Mouse (Mus musculus) stomach, postnatal 0 days (tissue): ENCODE results near the gene Sez6l. TPM values are rescaled to one million over a fixed set of nuclear protein-coding genes. Genes with fewer than 3 reads are reported as not detected.

ENCODE experiments used
- ATAC-seq: fragments of 200-750 bp; cut with Nextera tagmentation; 2 replicates; pipeline ENCODE4 v1.8.0; 2017; ENCODE audit not compliant: low FRiP score, low TSS enrichment
- DNase-seq: peaks from one replicate; pipeline ENCODE4 v3.0.0-alpha.2; 2016; ENCODE audit warnings: low spot score
- H3K27ac ChIP-seq: fragments of 300-500 bp; sonication (generic); replicated peaks from 2 replicates; pipeline ENCODE4 v1.5.1; 2014; ENCODE audit warnings: mild to moderate bottlenecking, control low read depth
- H3K27me3 ChIP-seq: fragments of 300-500 bp; sonication (generic); 2 replicates; pipeline ENCODE4 v1.6.1; 2014; ENCODE audit warnings: low read length; ENCODE audit not compliant: control insufficient read depth, insufficient read depth
- H3K36me3 ChIP-seq: fragments of 300-500 bp; sonication (generic); 2 replicates; pipeline ENCODE4 v1.6.1; 2014; ENCODE audit warnings: low read length, mixed read lengths; ENCODE audit not compliant: control insufficient read depth, insufficient read depth
- H3K4me1 ChIP-seq: fragments of 300-500 bp; sonication (generic); replicated peaks from 2 replicates; pipeline ENCODE4 v1.6.1; 2014; ENCODE audit warnings: antibody characterized with exemption; ENCODE audit not compliant: control insufficient read depth, insufficient read depth
- H3K4me2 ChIP-seq: fragments of 300-500 bp; sonication (generic); replicated peaks from 2 replicates; pipeline ENCODE4 v1.6.1; 2014; ENCODE audit warnings: low read depth, mild to moderate bottlenecking, control low read depth, moderate library complexity
- H3K4me3 ChIP-seq: fragments of 300-500 bp; sonication (generic); 2 replicates; pipeline ENCODE4 v1.5.1; 2014; ENCODE audit warnings: low read depth, low read length, control low read depth
- H3K9ac ChIP-seq: fragments of 300-500 bp; sonication (generic); 2 replicates; pipeline ENCODE4 v1.6.1; 2014; ENCODE audit warnings: mild to moderate bottlenecking, low read length, control low read depth, mixed read lengths
- H3K9me3 ChIP-seq: fragments of 300-500 bp; sonication (generic); 2 replicates; pipeline ENCODE4 v1.6.1; 2016; ENCODE audit warnings: low read length; ENCODE audit not compliant: control insufficient read depth
- CTCF ChIP-seq: IDR thresholded peaks from 2 replicates; pipeline ENCODE4 v1.5.1; 2016; ENCODE audit warnings: antibody characterized with exemption, low read depth, mild to moderate bottlenecking, moderate library complexity
- EP300 ChIP-seq: optimal IDR thresholded peaks from 2 replicates; pipeline ENCODE3; 2016; ENCODE audit warnings: antibody characterized with exemption
- WGBS: fragments of 180-500 bp; shearing (Covaris S2); extraction: QIAGEN DNeasy Blood & Tissue Kit; methylation state at CpG from one replicate; pipeline ENCODE4 v1.1.7; 2014; 5-methylcytosine and 5-hydroxymethylcytosine counted together
- polyA plus RNA-seq: library from polyadenylated mRNA; unstranded; fragments of >200 nt; fragmentation: Nextera tagmentation; extraction: Ambion mirVana; gene quantifications from 2 replicates; pipeline ENCODE4 v1.2.1, GENCODE M21; 2015

Gene Sez6l
- polyA plus RNA-seq, 1 experiment from 2014 or later = 0.42 TPM

- DNase-seq (no peak), ATAC-seq (no peak)
- H3K9me3 ChIP-seq = no peaks in the 10 kb centered on the region
- no peaks in the 10 kb centered on the region for H3K36me3 ChIP-seq
- no peak overlapping the region for H3K4me3 ChIP-seq
- TF ChIP-seq EP300 (no peak), CTCF (no peak)
- no peak overlapping the region for H3K9ac ChIP-seq
- H3K27ac ChIP-seq = no peak overlapping the region
- no peaks in the 10 kb centered on the region for H3K27me3 ChIP-seq
- H3K4me1 ChIP-seq = 0 out of 2 replicates have a peak, but pooled peaks cover 3% of the 10 kb centered on the region
- H3K4me2 ChIP-seq = no peak overlapping the region
- WGBS = 46% methylated on average over 17 of the region's 17 CpGs
These were observed 24.8 kb downstream of the Sez6l start for GRCm38 (mm10) chr5:112551975-112552728.

GRCm38 (mm10) chr5:112548846-112549620 lies 28.0 kb downstream of the Sez6l start:
- Histone ChIP-seq H3K27ac (no peak overlapping the region), H3K9ac (no peak overlapping the region), H3K4me1 (0 out of 2 replicates have a peak, but pooled peaks cover 3% of the 10 kb centered on the region), H3K36me3 (no peaks in the 10 kb centered on the region), H3K27me3 (no peaks in the 10 kb centered on the region), H3K9me3 (no peaks in the 10 kb centered on the region), H3K4me2 (no peak overlapping the region), H3K4me3 (no peak overlapping the region)
- no peak for TF ChIP-seq CTCF
- no peak for TF ChIP-seq EP300
- DNase-seq = peak; percentile 29
- 40% methylated on average over 12 of the region's 12 CpGs for WGBS
- no peak for ATAC-seq

GRCm38 (mm10) chr5:112546771-112547170 lies 30.2 kb downstream of the Sez6l start:
- H3K9ac ChIP-seq = no peak overlapping the region
- WGBS = 60% methylated on average over 6 of the region's 6 CpGs
- ATAC-seq = no peak
- 0 out of 2 replicates have a peak, but pooled peaks cover under 1% of the 10 kb centered on the region for H3K4me1 ChIP-seq
- H3K9me3 ChIP-seq = no peaks in the 10 kb centered on the region
- DNase-seq = no peak
- H3K27me3 ChIP-seq = no peaks in the 10 kb centered on the region; the same call in 1 of the 2 replicates
- TF ChIP-seq CTCF = no peak
- no peak for TF ChIP-seq EP300
- no peaks in the 10 kb centered on the region for H3K36me3 ChIP-seq
- H3K4me3 ChIP-seq = no peak overlapping the region
- no peak overlapping the region for H3K4me2 ChIP-seq
- H3K27ac ChIP-seq = no peak overlapping the region

GRCm38 (mm10) chr5:112538295-112538694 lies 38.7 kb downstream of the Sez6l start:
- Histone ChIP-seq H3K9ac (no peak overlapping the region), H3K27me3 (no peaks in the 10 kb centered on the region; the same call in 1 of the 2 replicates), H3K27ac (no peak overlapping the region), H3K9me3 (no peaks in the 10 kb centered on the region), H3K36me3 (no peaks in the 10 kb centered on the region), H3K4me2 (no peak overlapping the region), H3K4me1 (no peaks in the 10 kb centered on the region), H3K4me3 (no peak overlapping the region)
- ATAC-seq = no peak
- no peak for DNase-seq
- TF ChIP-seq CTCF (no peak), EP300 (no peak)
- 34% methylated on average over 3 of the region's 3 CpGs for WGBS

GRCm38 (mm10) chr5:112535868-112536267 lies 41.1 kb downstream of the Sez6l start:
- TF ChIP-seq CTCF = no peak
- no peak for TF ChIP-seq EP300
- Histone ChIP-seq H3K27me3 (no peaks in the 10 kb centered on the region), H3K4me1 (no peaks in the 10 kb centered on the region), H3K9ac (no peak overlapping the region), H3K36me3 (no peaks in the 10 kb centered on the region), H3K27ac (no peak overlapping the region), H3K9me3 (no peaks in the 10 kb centered on the region), H3K4me2 (no peak overlapping the region), H3K4me3 (no peak overlapping the region)
- WGBS = 53% methylated on average over 12 of the region's 12 CpGs
- DNase-seq (no peak), ATAC-seq (0 out of 2 replicates have a peak, but pooled peaks have one; percentile 29)
